Mouse (Mus musculus): ENCODE measurements around the gene Hspbp1. TPM values are rescaled to one million over a fixed set of nuclear protein-coding genes. Genes with fewer than 3 reads are reported as not detected.

Hspbp1 gene
- total RNA-seq, 2 experiments from 2014 or later, result 36.1 to 36.7 TPM

DNA sequence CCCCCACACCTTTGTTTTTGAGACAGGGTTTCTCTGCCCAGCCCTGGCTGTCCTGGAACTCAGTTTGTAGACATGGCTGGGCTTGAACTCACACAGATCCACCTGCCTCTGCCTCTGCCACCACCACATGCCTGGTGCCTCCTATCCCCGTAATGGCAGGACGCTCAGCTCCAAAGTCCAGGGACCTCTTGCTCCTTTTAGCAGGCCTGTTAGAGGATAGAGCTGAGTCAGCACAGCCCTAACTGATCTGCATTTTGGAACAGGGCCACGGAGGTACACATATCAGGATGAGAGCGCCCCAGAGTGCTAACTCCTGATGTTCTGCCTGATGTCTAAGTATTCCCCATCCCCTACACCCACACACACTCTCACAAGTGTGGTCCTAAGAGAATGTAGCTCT lies 53.8 kb downstream of the Hspbp1 start, which contains the start of gene Tmem86b:
Tmem86b (minus strand) TSS at position 392 of the 400 bp plus-strand sequence.
- DNase-seq, result peak; percentile 19

GRCm38 (mm10) chr7:4630198-4630597 lies 54.7 kb downstream of the Hspbp1 start:
- no peak for DNase-seq

DNA sequence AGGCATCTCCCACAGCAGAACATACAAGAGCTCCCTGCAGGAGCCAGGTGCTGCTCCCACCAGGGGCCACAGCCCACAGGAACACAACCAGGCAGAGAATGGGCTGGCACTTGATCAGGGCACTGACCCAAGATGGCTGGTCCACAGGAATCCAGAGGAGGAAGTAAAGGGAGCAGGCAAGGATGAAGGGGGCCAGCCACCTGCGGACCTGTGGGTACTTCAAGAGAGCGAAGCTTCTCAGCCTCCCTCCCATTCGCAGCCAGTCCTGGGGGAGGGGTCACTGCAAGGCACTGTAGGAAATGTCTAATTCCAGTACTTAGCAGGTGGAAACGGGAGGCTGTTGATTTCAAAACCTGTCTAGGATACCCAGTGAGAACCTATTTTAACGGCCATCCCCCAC lies 55.3 kb downstream of the Hspbp1 start:
- no peak for DNase-seq

GRCm38 (mm10) chr7:4625928-4626327 lies 58.9 kb downstream of the Hspbp1 start:
- DNase-seq, result no peak

GRCm38 (mm10) chr7:4624343-4624742 lies 60.5 kb downstream of the Hspbp1 start:
- DNase-seq, result no peak

- DNase-seq, result peak; percentile 67
These were observed 61.2 kb downstream of the Hspbp1 start for GRCm38 (mm10) chr7:4623544-4624189.

DNA sequence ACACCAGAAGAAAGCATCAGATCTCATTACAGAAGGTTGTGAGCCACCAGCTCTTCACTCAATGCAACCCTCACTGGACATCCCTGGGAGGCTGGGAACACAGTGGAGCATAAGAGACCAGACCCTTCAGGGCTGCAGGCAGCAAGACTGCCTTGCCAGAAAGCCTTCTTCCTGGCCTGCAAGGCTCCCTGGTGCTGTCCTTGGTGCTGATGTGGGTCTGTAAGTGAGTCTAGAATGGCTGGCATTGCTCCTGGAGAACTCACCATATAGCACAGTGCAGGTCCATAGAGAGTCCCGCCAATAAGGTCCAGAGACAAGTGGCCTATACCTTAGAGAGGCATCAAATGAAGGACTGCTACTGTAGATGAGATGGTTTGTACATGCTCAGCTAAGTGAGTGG lies 64.9 kb downstream of the Hspbp1 start:
- DNase-seq, result peak; percentile 80

GRCm38 (mm10) chr7:4613740-4614403 lies 71.0 kb downstream of the Hspbp1 start:
- no peak for DNase-seq

- no peak for DNase-seq
These were observed 71.9 kb downstream of the Hspbp1 start for GRCm38 (mm10) chr7:4612956-4613355.

DNA sequence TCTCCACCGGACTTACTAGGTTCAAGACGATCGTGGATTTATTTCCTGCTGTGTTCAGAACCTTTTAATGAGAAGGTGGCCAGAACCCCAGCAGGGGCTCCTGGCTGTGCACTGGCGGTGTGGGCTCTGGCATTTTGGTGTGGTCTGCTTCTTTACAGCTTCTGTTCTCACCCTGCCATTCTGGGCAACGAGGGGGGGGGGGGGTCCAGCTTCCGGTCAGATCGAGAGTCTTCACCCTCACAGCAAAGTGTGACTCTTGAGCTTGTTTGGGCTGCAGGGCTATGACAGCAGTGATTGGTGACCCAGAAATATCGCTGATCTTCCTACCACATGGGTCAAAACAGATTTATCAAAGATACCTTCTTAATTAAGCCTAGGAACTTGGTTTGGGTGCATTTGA lies 72.5 kb downstream of the Hspbp1 start:
- DNase-seq, result no peak

- no peak for DNase-seq
These were observed 72.9 kb downstream of the Hspbp1 start for GRCm38 (mm10) chr7:4611921-4612341.

DNA sequence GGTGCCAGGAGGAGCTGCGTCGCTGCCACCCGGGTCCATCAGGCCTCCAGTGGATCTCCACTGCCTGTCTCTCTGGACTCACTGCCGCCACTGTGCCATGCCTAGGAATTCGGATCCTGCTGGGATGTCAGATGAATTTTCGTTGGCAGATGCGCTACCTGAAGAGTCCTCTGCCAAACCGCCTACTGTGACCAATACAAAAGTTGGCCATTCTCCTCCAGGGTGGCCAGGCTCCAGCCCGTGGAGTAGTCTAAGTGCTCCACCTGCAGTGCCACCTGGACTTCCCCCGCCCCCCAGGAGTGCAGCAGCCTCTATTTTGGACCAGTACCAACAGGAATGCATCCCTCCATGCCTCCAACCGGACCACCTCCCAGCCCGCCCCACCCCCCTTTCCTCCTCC lies 73.4 kb downstream of the Hspbp1 start:
- no peak for DNase-seq

Other genes with a start within 250 kb of the Hspbp1 start
- 10 to 100 TPM; 30.9 to 38.2 TPM for gene Rdh13, start 239.4 kb downstream of the Hspbp1 start, total RNA-seq (2021)
- gene Eps8l1, start 224.4 kb downstream of the Hspbp1 start, total RNA-seq (2021), result 1 to 10 TPM; 2.1 to 7.1 TPM
- 10 to 100 TPM; 74.0 to 84.4 TPM for gene Ppp1r12c, start 183.4 kb downstream of the Hspbp1 start, total RNA-seq (2021)
- 10 to 100 TPM; 17.3 to 93.6 TPM for gene Tnnt1, start 168.7 kb downstream of the Hspbp1 start, total RNA-seq (2021)
- 1 to 10 TPM in 1 of 2 experiments, under 1 TPM in 1; 0.78 to 1.3 TPM for gene Tnni3, start 160.8 kb downstream of the Hspbp1 start, total RNA-seq (2021)
- 1 to 10 TPM in 1 of 2 experiments, under 1 TPM in 1; 0.60 to 1.1 TPM for gene Dnaaf3, start 152.6 kb downstream of the Hspbp1 start, total RNA-seq (2021)
- 10 to 100 TPM in 1 of 2 experiments, 1 to 10 TPM in 1; 9.5 to 12.7 TPM for gene Syt5, start 137.5 kb downstream of the Hspbp1 start, total RNA-seq (2021)
- not detected for gene Ptprh, start 81.0 kb downstream of the Hspbp1 start, total RNA-seq (2021)
- gene Tmem86b, start 53.6 kb downstream of the Hspbp1 start, total RNA-seq (2021), result 10 to 100 TPM; 12.7 to 14.7 TPM
- 10 to 100 TPM; 74.0 to 83.3 TPM for gene Ppp6r1, start 26.0 kb downstream of the Hspbp1 start, total RNA-seq (2021)
- 10 to 100 TPM in 1 of 2 experiments, 1 to 10 TPM in 1; 7.5 to 11.8 TPM for gene Brsk1, start 5.5 kb upstream of the Hspbp1 start, total RNA-seq (2021)
- under 1 TPM; 0.21 to 0.27 TPM for gene Tmem150b, start 40.2 kb upstream of the Hspbp1 start, total RNA-seq (2021)
- gene Kmt5c, start 55.0 kb upstream of the Hspbp1 start, total RNA-seq (2021), result 10 to 100 TPM; 54.5 to 98.2 TPM
- gene Cox6b2, start 68.0 kb upstream of the Hspbp1 start, total RNA-seq (2021), result 10 to 100 TPM; 28.5 to 39.2 TPM
- not detected for gene Fam71e2, start 86.2 kb upstream of the Hspbp1 start, total RNA-seq (2021)
- under 1 TPM; 0.12 to 0.18 TPM for gene Il11, start 97.8 kb upstream of the Hspbp1 start, total RNA-seq (2021)
- gene Tmem190, start 97.9 kb upstream of the Hspbp1 start, total RNA-seq (2021), result not detected
- gene Tmem238, start 104.6 kb upstream of the Hspbp1 start, total RNA-seq (2021), result 10 to 100 TPM; 10.4 to 11.3 TPM
- gene Rpl28, start 107.8 kb upstream of the Hspbp1 start, total RNA-seq (2021), result 1,000 to 10,000 TPM; 1,057 to 1,113 TPM
- gene Ube2s, start 127.5 kb upstream of the Hspbp1 start, total RNA-seq (2021), result 100 to 1,000 TPM; 122 to 126 TPM
- 1 to 10 TPM; 1.3 to 3.1 TPM for gene Shisa7, start 159.6 kb upstream of the Hspbp1 start, total RNA-seq (2021)
- 10 to 100 TPM in 1 of 2 experiments, 1 to 10 TPM in 1; 6.8 to 13.3 TPM for gene Isoc2b, start 185.2 kb upstream of the Hspbp1 start, total RNA-seq (2021)
- gene Isoc2a, start 192.1 kb upstream of the Hspbp1 start, total RNA-seq (2021), result 10 to 100 TPM; 52.8 to 56.8 TPM
- gene Gm36210, start 221.4 kb upstream of the Hspbp1 start, total RNA-seq (2021), result not detected
- 10 to 100 TPM; 14.7 to 16.4 TPM for gene Zfp628, start 230.1 kb upstream of the Hspbp1 start, total RNA-seq (2021)
- gene Nat14, start 237.0 kb upstream of the Hspbp1 start, total RNA-seq (2021), result 1 to 10 TPM; 5.5 to 8.5 TPM
- gene Ssc5d, start 240.7 kb upstream of the Hspbp1 start, total RNA-seq (2021), result 1 to 10 TPM; 5.9 to 6.9 TPM

Data from adrenal gland, postnatal 10 days (tissue).